Mouse (Mus musculus) stomach, postnatal 0 days (tissue): ENCODE results near the gene Gpc3. TPM values are rescaled to one million over a fixed set of nuclear protein-coding genes. Genes with fewer than 3 reads are reported as not detected.

Source experiments
- ATAC-seq: fragments of 200-750 bp; cut with Nextera tagmentation; 2 replicates; pipeline ENCODE4 v1.8.0; 2017; ENCODE audit not compliant: low FRiP score, low TSS enrichment
- DNase-seq: peaks from one replicate; pipeline ENCODE4 v3.0.0-alpha.2; 2016; ENCODE audit warnings: low spot score
- H3K27ac ChIP-seq: fragments of 300-500 bp; sonication (generic); replicated peaks from 2 replicates; pipeline ENCODE4 v1.5.1; 2014; ENCODE audit warnings: mild to moderate bottlenecking, control low read depth
- H3K27me3 ChIP-seq: fragments of 300-500 bp; sonication (generic); 2 replicates; pipeline ENCODE4 v1.6.1; 2014; ENCODE audit warnings: low read length; ENCODE audit not compliant: control insufficient read depth, insufficient read depth
- H3K36me3 ChIP-seq: fragments of 300-500 bp; sonication (generic); 2 replicates; pipeline ENCODE4 v1.6.1; 2014; ENCODE audit warnings: low read length, mixed read lengths; ENCODE audit not compliant: control insufficient read depth, insufficient read depth
- H3K4me1 ChIP-seq: fragments of 300-500 bp; sonication (generic); replicated peaks from 2 replicates; pipeline ENCODE4 v1.6.1; 2014; ENCODE audit warnings: antibody characterized with exemption; ENCODE audit not compliant: control insufficient read depth, insufficient read depth
- H3K4me2 ChIP-seq: fragments of 300-500 bp; sonication (generic); replicated peaks from 2 replicates; pipeline ENCODE4 v1.6.1; 2014; ENCODE audit warnings: low read depth, mild to moderate bottlenecking, control low read depth, moderate library complexity
- H3K4me3 ChIP-seq: fragments of 300-500 bp; sonication (generic); 2 replicates; pipeline ENCODE4 v1.5.1; 2014; ENCODE audit warnings: low read depth, low read length, control low read depth
- H3K9ac ChIP-seq: fragments of 300-500 bp; sonication (generic); 2 replicates; pipeline ENCODE4 v1.6.1; 2014; ENCODE audit warnings: mild to moderate bottlenecking, low read length, control low read depth, mixed read lengths
- H3K9me3 ChIP-seq: fragments of 300-500 bp; sonication (generic); 2 replicates; pipeline ENCODE4 v1.6.1; 2016; ENCODE audit warnings: low read length; ENCODE audit not compliant: control insufficient read depth
- CTCF ChIP-seq: IDR thresholded peaks from 2 replicates; pipeline ENCODE4 v1.5.1; 2016; ENCODE audit warnings: antibody characterized with exemption, low read depth, mild to moderate bottlenecking, moderate library complexity
- EP300 ChIP-seq: optimal IDR thresholded peaks from 2 replicates; pipeline ENCODE3; 2016; ENCODE audit warnings: antibody characterized with exemption
- WGBS: fragments of 180-500 bp; shearing (Covaris S2); extraction: QIAGEN DNeasy Blood & Tissue Kit; methylation state at CpG from one replicate; pipeline ENCODE4 v1.1.7; 2014; 5-methylcytosine and 5-hydroxymethylcytosine counted together
- polyA plus RNA-seq: library from polyadenylated mRNA; unstranded; fragments of >200 nt; fragmentation: Nextera tagmentation; extraction: Ambion mirVana; gene quantifications from 2 replicates; pipeline ENCODE4 v1.2.1, GENCODE M21; 2015

Gpc3 gene
- polyA plus RNA-seq, 1 experiment from 2014 or later = 238 TPM

DNA sequence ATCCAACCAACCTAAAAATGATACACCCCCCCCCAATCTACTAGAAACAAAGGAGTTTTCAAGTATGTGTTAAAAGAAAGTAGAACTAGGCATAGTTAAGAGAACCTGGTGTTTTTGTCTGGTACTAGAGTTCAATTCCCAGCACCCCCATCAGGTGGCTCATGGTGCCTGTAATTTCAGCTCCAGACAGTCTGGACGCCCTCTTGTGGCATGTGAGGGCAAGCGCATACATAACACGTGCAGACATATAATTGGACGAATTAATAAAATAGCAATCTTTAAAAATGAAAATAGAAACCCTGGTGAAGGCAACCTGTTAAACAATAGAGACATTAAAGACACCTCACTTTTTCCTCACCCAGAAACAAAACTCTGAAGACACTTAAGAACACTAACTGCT, 10.6 kb downstream of the Gpc3 start:
- no peak overlapping the region for H3K4me3 ChIP-seq
- no peaks in the 10 kb centered on the region for H3K4me1 ChIP-seq
- ATAC-seq = no peak
- 66% methylated on average over 4 of the region's 4 CpGs for WGBS
- no peaks in the 10 kb centered on the region for H3K27me3 ChIP-seq
- H3K27ac ChIP-seq = no peak overlapping the region
- H3K36me3 ChIP-seq = no peaks in the 10 kb centered on the region
- TF ChIP-seq CTCF = peak; percentile 41
- TF ChIP-seq EP300 = no peak
- no peak overlapping the region for H3K4me2 ChIP-seq
- DNase-seq = no peak
- no peak overlapping the region for H3K9ac ChIP-seq
- no peaks in the 10 kb centered on the region for H3K9me3 ChIP-seq

DNA sequence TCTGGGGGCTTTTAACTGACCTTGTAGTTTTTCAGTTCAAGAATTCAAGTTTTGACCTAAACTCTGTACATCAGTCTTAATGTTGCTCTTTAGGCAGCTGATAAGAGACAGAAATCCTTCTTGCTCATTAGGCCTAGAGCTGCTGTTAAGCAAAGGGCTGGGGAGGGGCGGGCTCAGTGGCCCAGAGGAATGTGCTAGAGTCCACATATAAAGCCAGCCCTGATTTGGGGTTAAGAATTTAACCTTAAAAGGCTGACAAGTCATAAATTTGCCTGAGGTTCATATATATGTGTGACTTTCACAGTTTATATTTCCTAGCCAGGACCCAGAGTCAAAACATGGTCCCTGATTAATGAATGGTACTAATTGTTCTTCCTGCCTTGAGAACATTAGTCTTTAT, 14.5 kb downstream of the Gpc3 start:
- Histone ChIP-seq H3K9ac (no peak overlapping the region), H3K36me3 (no peaks in the 10 kb centered on the region), H3K27ac (no peak overlapping the region), H3K4me2 (no peak overlapping the region), H3K9me3 (no peaks in the 10 kb centered on the region), H3K27me3 (no peaks in the 10 kb centered on the region), H3K4me1 (no peaks in the 10 kb centered on the region), H3K4me3 (no peak overlapping the region)
- 57% methylated on average over 1 of the region's 1 CpGs for WGBS
- ATAC-seq (no peak), DNase-seq (no peak)
- TF ChIP-seq EP300 (no peak), CTCF (no peak)

DNA sequence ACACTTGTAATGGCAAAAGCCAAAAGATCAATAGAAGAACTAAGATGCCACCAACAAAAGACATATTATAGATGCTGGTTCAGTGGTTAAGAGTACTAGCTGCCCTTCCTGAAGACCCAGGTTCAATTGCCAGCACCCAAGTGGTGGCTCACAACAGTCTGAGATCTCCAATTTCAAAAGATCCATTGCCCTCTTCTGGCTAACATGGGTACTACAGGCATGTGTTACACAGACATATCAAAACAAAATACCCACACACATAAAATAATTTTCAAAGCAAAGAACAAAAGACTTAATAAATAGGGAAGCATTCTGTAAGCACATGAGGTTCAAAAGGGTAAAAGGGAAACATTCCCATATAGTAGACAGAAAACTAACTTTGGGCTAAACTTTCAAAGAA, 26.1 kb downstream of the Gpc3 start:
- H3K9ac ChIP-seq = no peak overlapping the region
- no peaks in the 10 kb centered on the region for H3K27me3 ChIP-seq
- H3K36me3 ChIP-seq = no peaks in the 10 kb centered on the region
- no peaks in the 10 kb centered on the region for H3K9me3 ChIP-seq
- H3K4me1 ChIP-seq = no peaks in the 10 kb centered on the region
- no peak for ATAC-seq
- TF ChIP-seq EP300 (no peak), CTCF (peak; percentile 38)
- H3K27ac ChIP-seq = no peak overlapping the region
- H3K4me2 ChIP-seq = no peak overlapping the region
- DNase-seq = no peak
- no peak overlapping the region for H3K4me3 ChIP-seq

DNA sequence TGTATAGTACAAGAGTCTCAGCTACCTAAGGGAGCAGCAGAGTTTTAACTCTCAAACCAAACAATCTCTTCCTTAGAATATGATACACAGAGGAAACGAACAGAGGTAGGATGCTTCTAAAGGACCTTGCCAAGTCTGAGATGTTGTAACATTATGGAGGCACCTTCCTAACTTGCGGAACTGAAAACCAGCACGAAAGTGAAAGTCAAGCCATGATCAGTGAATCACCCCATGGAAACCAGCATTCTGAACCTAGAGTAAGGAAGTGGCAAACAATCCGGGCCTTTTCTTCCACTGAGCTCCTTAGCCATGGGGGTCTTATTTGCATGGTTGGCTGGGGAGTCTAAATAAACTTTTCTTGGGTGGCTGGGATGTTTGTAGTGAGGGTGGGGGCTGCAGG, 53.8 kb downstream of the Gpc3 start:
- ATAC-seq (no peak), DNase-seq (no peak)
- no peak overlapping the region for H3K4me3 ChIP-seq
- H3K9me3 ChIP-seq = no peaks in the 10 kb centered on the region
- no peak overlapping the region for H3K4me2 ChIP-seq
- H3K27me3 ChIP-seq = no peaks in the 10 kb centered on the region
- 70% methylated on average over 4 of the region's 4 CpGs for WGBS
- TF ChIP-seq CTCF (no peak), EP300 (no peak)
- H3K9ac ChIP-seq = no peak overlapping the region
- no peak overlapping the region for H3K27ac ChIP-seq
- no peaks in the 10 kb centered on the region for H3K4me1 ChIP-seq
- H3K36me3 ChIP-seq = no peaks in the 10 kb centered on the region

DNA sequence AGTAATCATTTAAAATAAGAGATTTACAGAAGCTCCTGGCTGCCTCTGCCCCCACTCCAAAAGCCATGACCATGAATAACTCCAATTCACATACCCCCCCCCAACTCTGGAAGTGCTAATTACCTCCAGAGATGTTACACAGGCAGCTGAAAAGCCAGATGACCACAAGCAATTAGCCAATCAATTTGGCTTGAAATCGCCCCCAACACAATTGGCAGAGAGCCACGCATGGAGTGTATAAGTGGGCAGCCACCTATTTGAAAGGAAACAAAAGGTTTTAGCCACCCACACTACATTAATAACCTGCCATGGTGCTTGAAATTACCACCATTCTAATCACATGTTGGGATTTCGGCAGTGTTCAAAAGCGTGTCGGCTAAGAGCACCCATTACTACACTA, 55.2 kb downstream of the Gpc3 start:
- WGBS = 91% methylated on average over 5 of the region's 5 CpGs

DNA sequence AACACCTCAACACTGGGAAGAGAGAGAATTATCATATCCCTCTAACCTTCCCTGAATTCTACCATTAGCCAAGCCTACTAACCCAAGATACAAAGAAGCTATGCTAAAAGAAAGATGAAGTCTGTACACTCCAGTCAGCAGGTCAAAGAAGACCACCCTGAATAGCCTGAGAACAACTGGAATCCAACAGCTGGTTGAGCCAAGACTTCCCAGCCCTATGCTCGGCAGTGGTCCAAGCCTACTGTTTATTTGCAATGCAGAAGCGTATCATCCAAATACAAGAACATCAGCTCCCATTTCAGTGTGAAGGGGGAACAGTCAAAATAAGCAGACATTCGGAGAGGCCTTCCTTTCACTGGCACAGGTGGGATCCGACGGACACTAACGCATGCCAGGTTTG, 56.3 kb downstream of the Gpc3 start:
- H3K27ac ChIP-seq = no peak overlapping the region
- no peak for ATAC-seq
- H3K27me3 ChIP-seq = no peaks in the 10 kb centered on the region
- H3K4me2 ChIP-seq = no peak overlapping the region
- no peak for TF ChIP-seq EP300
- no peak for TF ChIP-seq CTCF
- no peak overlapping the region for H3K4me3 ChIP-seq
- H3K9ac ChIP-seq = no peak overlapping the region
- H3K36me3 ChIP-seq = no peaks in the 10 kb centered on the region
- DNase-seq = no peak
- H3K4me1 ChIP-seq = no peaks in the 10 kb centered on the region
- WGBS = 46% methylated on average over 6 of the region's 6 CpGs
- no peaks in the 10 kb centered on the region for H3K9me3 ChIP-seq

More for the DNA sequence above, 55.2 kb downstream of the Gpc3 start:
- no peak overlapping the region for H3K27ac ChIP-seq
- H3K36me3 ChIP-seq = no peaks in the 10 kb centered on the region
- H3K9me3 ChIP-seq = no peaks in the 10 kb centered on the region
- H3K4me3 ChIP-seq = no peak overlapping the region
- no peak overlapping the region for H3K9ac ChIP-seq
- no peaks in the 10 kb centered on the region for H3K27me3 ChIP-seq
- no peak overlapping the region for H3K4me2 ChIP-seq
- DNase-seq (no peak), ATAC-seq (no peak)
- H3K4me1 ChIP-seq = no peaks in the 10 kb centered on the region
- TF ChIP-seq CTCF (no peak), EP300 (no peak)
